In genomic region chr13:21710821-21711525, GRCm38 (mm10) we compare ENCODE assay signal across 8 mouse cellular contexts. TPM values are rescaled to one million over a fixed set of nuclear protein-coding genes. Genes with fewer than 3 reads are reported as not detected.
A peak's percentile ranks its signal among the peaks of the same experiment; 100 is the strongest.
DNase-seq lines count a peak whose midpoint lies in the region; ATAC-seq lines count a peak whose summit lies in the region.

No protein-coding gene starts in this region.

- H3K27me3 ChIP-seq in embryonic facial prominence, embryonic 10.5 days (replicated peaks; ENCODE audit: low read depth, poor library complexity, severe bottlenecking) = no peaks in the 10 kb centered on the region
- H3K27me3 ChIP-seq in intestine, embryonic 16.5 days (replicated peaks; ENCODE audit: control insufficient read depth, insufficient read depth, low read length) = no peaks in the 10 kb centered on the region
- no peaks in the 10 kb centered on the region for H3K27me3 ChIP-seq in limb, embryonic 10.5 days (ENCODE audit: low read depth, poor library complexity, severe bottlenecking)
- H3K27me3 ChIP-seq in midbrain, embryonic 11.5 days (ENCODE audit: control insufficient read depth, insufficient read depth, low read length) = no peaks in the 10 kb centered on the region

- peak overlapping the region; percentile 63 for H3K9ac ChIP-seq in intestine, embryonic 16.5 days (ENCODE audit: low read depth, low read length)
- peak overlapping the region; percentile 57 for H3K9ac ChIP-seq in midbrain, embryonic 11.5 days (ENCODE audit: low read length)

- peak overlapping the region; percentile 76 for H3K4me2 ChIP-seq in intestine, embryonic 16.5 days (ENCODE audit: low read depth, low read length)
- H3K4me2 ChIP-seq in midbrain, embryonic 11.5 days = peak overlapping the region; percentile 61

- H3K9me3 ChIP-seq in embryonic facial prominence, embryonic 10.5 days = no peaks in the 10 kb centered on the region
- H3K9me3 ChIP-seq in intestine, embryonic 16.5 days (ENCODE audit: control insufficient read depth, low read length) = no peaks in the 10 kb centered on the region
- H3K9me3 ChIP-seq in limb, embryonic 10.5 days (replicated peaks) = no peaks in the 10 kb centered on the region
- H3K9me3 ChIP-seq in midbrain, embryonic 11.5 days (ENCODE audit: control insufficient read depth, low read length) = no peaks in the 10 kb centered on the region

- H3K36me3 ChIP-seq in embryonic facial prominence, embryonic 10.5 days (replicated peaks) = no peaks in the 10 kb centered on the region
- no peaks in the 10 kb centered on the region for H3K36me3 ChIP-seq in intestine, embryonic 16.5 days (ENCODE audit: control insufficient read depth, insufficient read depth, low read length)
- H3K36me3 ChIP-seq in limb, embryonic 10.5 days = no peaks in the 10 kb centered on the region
- no peaks in the 10 kb centered on the region for H3K36me3 ChIP-seq in midbrain, embryonic 11.5 days (ENCODE audit: control insufficient read depth, insufficient read depth, low read length)

- H3K27ac ChIP-seq in embryonic facial prominence, embryonic 10.5 days (replicated peaks) = peak overlapping the region; percentile 66
- H3K27ac ChIP-seq in intestine, embryonic 16.5 days (ENCODE audit: low read length) = peak overlapping the region; percentile 15; the same call in 1 of the 2 replicates
- H3K27ac ChIP-seq in limb, embryonic 10.5 days = no peak overlapping the region
- no peak overlapping the region for H3K27ac ChIP-seq in midbrain, embryonic 11.5 days (ENCODE audit: low read depth, low read length)

- peaks cover 14% of the 10 kb centered on the region for H3K4me1 ChIP-seq in embryonic facial prominence, embryonic 10.5 days
- H3K4me1 ChIP-seq in intestine, embryonic 16.5 days (ENCODE audit: control insufficient read depth, insufficient read depth, low read length) = peaks cover 8% of the 10 kb centered on the region
- H3K4me1 ChIP-seq in limb, embryonic 10.5 days = peaks cover 10% of the 10 kb centered on the region
- H3K4me1 ChIP-seq in midbrain, embryonic 11.5 days (ENCODE audit: control insufficient read depth, insufficient read depth, low read length) = peaks cover 8% of the 10 kb centered on the region

- DNase-seq in left cerebral cortex, adult 18-20 months (ENCODE audit: low spot score in 2 of 2) = peak; percentile 77 to 84
- DNase-seq in left cerebral cortex, adult 11 months (ENCODE audit: low spot score) = no peak
- peak; percentile 75 for DNase-seq in embryonic facial prominence, embryonic 10.5 days (ENCODE audit: low spot score)
- peak; percentile 73 for DNase-seq in limb, embryonic 10.5 days (ENCODE audit: low spot score)
- DNase-seq in midbrain, embryonic 11.5 days (ENCODE audit: low spot score, missing footprints) = peak; percentile 99
- DNase-seq in skeletal muscle tissue, adult 2 months (ENCODE audit: low read depth, low spot score) = peak; percentile 68

- ATAC-seq in granulocyte monocyte progenitor cell, adult 5-6 weeks (replicated peaks; ENCODE audit: poor library complexity, severe bottlenecking) = peak; percentile 46
- peak; percentile 82 for ATAC-seq in intestine, embryonic 16.5 days
- peak; percentile 82 for ATAC-seq in midbrain, embryonic 11.5 days (ENCODE audit: low FRiP score)

- WGBS in embryonic facial prominence, embryonic 10.5 days = 3% methylated on average over 22 of the region's 22 CpGs
- 2% methylated on average over 22 of the region's 22 CpGs for WGBS in intestine, embryonic 16.5 days
- WGBS in limb, embryonic 10.5 days = 2% methylated on average over 22 of the region's 22 CpGs
- WGBS in midbrain, embryonic 11.5 days = 2% methylated on average over 22 of the region's 22 CpGs

- peak overlapping the region; percentile 71 for H3K4me3 ChIP-seq in embryonic facial prominence, embryonic 10.5 days
- H3K4me3 ChIP-seq in intestine, embryonic 16.5 days (ENCODE audit: low read length) = peak overlapping the region; percentile 59
- peak overlapping the region; percentile 71 for H3K4me3 ChIP-seq in limb, embryonic 10.5 days
- peak overlapping the region; percentile 43 for H3K4me3 ChIP-seq in midbrain, embryonic 11.5 days (ENCODE audit: low read depth, low read length)

RNA-seq across cellular contexts. Expression of gene Hist1h2bl, which starts 5.0 kb away (rescaled TPM):
- total RNA-seq in left cerebral cortex, adult 18-20 months (2021) = 10 to 100 TPM; 20.0 to 20.4 TPM
- polyA plus RNA-seq in embryonic facial prominence, embryonic 10.5 days (2016; fragmentation: Nextera tagmentation; extraction: Ambion mirVana) = 1.6 and 3.1 TPM in 2 replicates
- 210 and 236 TPM in 2 replicates for total RNA-seq in granulocyte monocyte progenitor cell, adult 5-6 weeks (2014; fragmentation: Nextera tagmentation)
- total RNA-seq in granulocyte monocyte progenitor cell, adult 5-6 weeks (2017) = 416 and 515 TPM in 2 replicates
- 2.3 and 2.5 TPM in 2 replicates for polyA plus RNA-seq in intestine, embryonic 16.5 days (2015; fragmentation: Nextera tagmentation; extraction: Ambion mirVana)
- polyA plus RNA-seq in limb, embryonic 10.5 days (2016; fragmentation: Nextera tagmentation; extraction: Ambion mirVana) = 1.7 and 2.0 TPM in 2 replicates
- 0.85 and 2.7 TPM in 2 replicates for polyA plus RNA-seq in midbrain, embryonic 11.5 days (2014; fragmentation: Nextera tagmentation; extraction: Ambion mirVana)

RNA-seq across cellular contexts. Expression of gene Hist1h2ai, which starts 5.2 kb away (rescaled TPM):
- 10 to 100 TPM; 20.3 to 34.8 TPM for total RNA-seq in left cerebral cortex, adult 18-20 months (2021)
- 30.5 and 32.2 TPM in 2 replicates for polyA plus RNA-seq in embryonic facial prominence, embryonic 10.5 days (2016; fragmentation: Nextera tagmentation; extraction: Ambion mirVana)
- total RNA-seq in granulocyte monocyte progenitor cell, adult 5-6 weeks (2014; fragmentation: Nextera tagmentation) = 17.2 TPM in 1 of 2 replicates, not detected in the other
- 2,072 and 5,185 TPM in 2 replicates for total RNA-seq in granulocyte monocyte progenitor cell, adult 5-6 weeks (2017)
- 10.9 and 17.9 TPM in 2 replicates for polyA plus RNA-seq in intestine, embryonic 16.5 days (2015; fragmentation: Nextera tagmentation; extraction: Ambion mirVana)
- polyA plus RNA-seq in limb, embryonic 10.5 days (2016; fragmentation: Nextera tagmentation; extraction: Ambion mirVana) = 19.5 and 28.4 TPM in 2 replicates
- polyA plus RNA-seq in midbrain, embryonic 11.5 days (2014; fragmentation: Nextera tagmentation; extraction: Ambion mirVana) = 19.8 and 20.9 TPM in 2 replicates

RNA-seq across cellular contexts. Expression of gene Hist1h3h, which starts 6.5 kb away (rescaled TPM):
- 10 to 100 TPM; 57.9 to 62.6 TPM for total RNA-seq in left cerebral cortex, adult 18-20 months (2021)
- 10.7 and 12.8 TPM in 2 replicates for polyA plus RNA-seq in embryonic facial prominence, embryonic 10.5 days (2016; fragmentation: Nextera tagmentation; extraction: Ambion mirVana)
- total RNA-seq in granulocyte monocyte progenitor cell, adult 5-6 weeks (2014; fragmentation: Nextera tagmentation) = 4.5 TPM in 1 of 2 replicates, not detected in the other
- total RNA-seq in granulocyte monocyte progenitor cell, adult 5-6 weeks (2017) = 334 and 360 TPM in 2 replicates
- 4.8 and 9.5 TPM in 2 replicates for polyA plus RNA-seq in intestine, embryonic 16.5 days (2015; fragmentation: Nextera tagmentation; extraction: Ambion mirVana)
- 8.0 and 10.2 TPM in 2 replicates for polyA plus RNA-seq in limb, embryonic 10.5 days (2016; fragmentation: Nextera tagmentation; extraction: Ambion mirVana)
- polyA plus RNA-seq in midbrain, embryonic 11.5 days (2014; fragmentation: Nextera tagmentation; extraction: Ambion mirVana) = 11.6 and 12.9 TPM in 2 replicates

RNA-seq across cellular contexts. Expression of gene Hist1h2bm, which starts 10.9 kb away (rescaled TPM):
- total RNA-seq in left cerebral cortex, adult 18-20 months (2021) = 1 to 10 TPM; 2.7 to 2.9 TPM
- polyA plus RNA-seq in embryonic facial prominence, embryonic 10.5 days (2016; fragmentation: Nextera tagmentation; extraction: Ambion mirVana) = 5.7 and 6.0 TPM in 2 replicates
- 123 and 125 TPM in 2 replicates for total RNA-seq in granulocyte monocyte progenitor cell, adult 5-6 weeks (2014; fragmentation: Nextera tagmentation)
- total RNA-seq in granulocyte monocyte progenitor cell, adult 5-6 weeks (2017) = 554 and 641 TPM in 2 replicates
- polyA plus RNA-seq in intestine, embryonic 16.5 days (2015; fragmentation: Nextera tagmentation; extraction: Ambion mirVana) = 1.7 and 3.5 TPM in 2 replicates
- 6.8 and 7.9 TPM in 2 replicates for polyA plus RNA-seq in limb, embryonic 10.5 days (2016; fragmentation: Nextera tagmentation; extraction: Ambion mirVana)
- polyA plus RNA-seq in midbrain, embryonic 11.5 days (2014; fragmentation: Nextera tagmentation; extraction: Ambion mirVana) = 4.2 and 5.7 TPM in 2 replicates

RNA-seq across cellular contexts. Expression of gene Olfr1359, which starts 13.1 kb away (rescaled TPM):
- not detected for total RNA-seq in left cerebral cortex, adult 18-20 months (2021)
- not detected in 2 replicates for polyA plus RNA-seq in embryonic facial prominence, embryonic 10.5 days (2016; fragmentation: Nextera tagmentation; extraction: Ambion mirVana)
- total RNA-seq in granulocyte monocyte progenitor cell, adult 5-6 weeks (2014; fragmentation: Nextera tagmentation) = not detected in 2 replicates
- total RNA-seq in granulocyte monocyte progenitor cell, adult 5-6 weeks (2017) = not detected in 2 replicates
- polyA plus RNA-seq in intestine, embryonic 16.5 days (2015; fragmentation: Nextera tagmentation; extraction: Ambion mirVana) = not detected in 2 replicates
- not detected in 2 replicates for polyA plus RNA-seq in limb, embryonic 10.5 days (2016; fragmentation: Nextera tagmentation; extraction: Ambion mirVana)
- not detected in 2 replicates for polyA plus RNA-seq in midbrain, embryonic 11.5 days (2014; fragmentation: Nextera tagmentation; extraction: Ambion mirVana)

Comparison
In these comparisons a context has a peak if more than half of its experiments do, and no peak if none do; other contexts are left out.
1. H3K27ac ChIP-seq: peak in embryonic facial prominence, embryonic 10.5 days (single experiment) and intestine, embryonic 16.5 days (single experiment); none in limb, embryonic 10.5 days (single experiment) and midbrain, embryonic 11.5 days (single experiment).
2. Peak in every context shown above with its lines, with median percentiles within 50 percentile points of each other: H3K4me3 ChIP-seq and ATAC-seq.